In genomic region chr7:139208023-139208772, GRCm38 (mm10) we compare ENCODE assay signal across 10 mouse cellular contexts. TPM values are rescaled to one million over a fixed set of nuclear protein-coding genes. Genes with fewer than 3 reads are reported as not detected.
DNase-seq lines count a peak whose midpoint lies in the region; ATAC-seq and TF ChIP-seq lines count a peak whose summit lies in the region.
"Had no signal": no experiment of that assay in that cellular context is flagged by ENCODE, and none has a peak within 500 bp of the region (broad histone marks: within the 10 kb centered on the region; RNA-seq: fewer than 3 reads in every experiment).

No protein-coding gene starts in this region.

- H3K4me3 ChIP-seq in heart, adult 2 months = no peak overlapping the region
- H3K4me3 ChIP-seq in MEL (ENCODE audit: control insufficient read depth in 1 of 2, insufficient read depth in 1 of 2, low read depth in 2 of 2, low read length in 2 of 2) = no peak overlapping the region
- H3K4me3 ChIP-seq: embryonic facial prominence, embryonic 15.5 days; liver, embryonic 15.5 days had no signal

- peak; percentile 91 for TF ChIP-seq CTCF in heart, adult 2 months (IDR thresholded peaks at IDR 0.05)
- peak; percentile 69 to 98 (median 70) for TF ChIP-seq CTCF in MEL (IDR thresholded peaks at IDR 0.05 in 2 of 3, conservative IDR thresholded peaks at IDR 0.05 in 1 of 3; ENCODE audit: control insufficient read depth in 1 of 3, insufficient read depth in 1 of 3, low read depth in 2 of 3, low read length in 3 of 3, poor library complexity in 1 of 3, severe bottlenecking in 1 of 3)

- TF ChIP-seq EP300 in heart, adult 2 months (IDR thresholded peaks at IDR 0.05; ENCODE audit: insufficient read depth, low read depth, low read length) = peak; percentile 78
- TF ChIP-seq EP300 in MEL (IDR thresholded peaks at IDR 0.05; ENCODE audit: low read depth in 1 of 2, low read length in 2 of 2) = peak in 1 of 2 experiments; percentile 9; a peak in 1 of 4 replicates

- no peaks in the 10 kb centered on the region for H3K27me3 ChIP-seq in heart, adult 2 months (ENCODE audit: control insufficient read depth, insufficient read depth, low read length)
- H3K27me3 ChIP-seq in MEL (ENCODE audit: control insufficient read depth in 1 of 2, insufficient read depth in 2 of 2, low read length in 2 of 2) = peaks cover 4 to 10% of the 10 kb centered on the region in 2 experiments; a peak in 3 of 4 replicates
- H3K27me3 ChIP-seq: embryonic facial prominence, embryonic 15.5 days; liver, embryonic 15.5 days had no signal

- no peak for TF ChIP-seq POLR2A in heart, adult 2 months (IDR thresholded peaks at IDR 0.05; ENCODE audit: insufficient read depth, low read depth, low read length)
- no peak for TF ChIP-seq POLR2A in MEL (IDR thresholded peaks at IDR 0.05; ENCODE audit: control insufficient read depth in 1 of 2, insufficient read depth in 1 of 2, low read depth in 1 of 2, low read length in 2 of 2, poor library complexity in 1 of 2)

- peak; percentile 79 to 81 for ATAC-seq in hematopoietic stem cell, adult 5-6 weeks (replicated peaks in 1 of 2; ENCODE audit: insufficient read depth in 1 of 2, low FRiP score in 2 of 2, low TSS enrichment in 1 of 2, low read depth in 1 of 2, poor library complexity in 2 of 2, severe bottlenecking in 2 of 2)
- ATAC-seq in megakaryocyte, adult 5-6 weeks (ENCODE audit: poor library complexity, severe bottlenecking) = peak; percentile 83

- WGBS in heart, adult 2 months = 15% methylated on average over 7 of the region's 7 CpGs

- TF ChIP-seq RAD21 in MEL (IDR thresholded peaks at IDR 0.05; ENCODE audit: low read depth, low read length) = peak; percentile 60

- intact Hi-C loops in heart, adult 2 months (cut with DNase I) = loop anchor here (1.0 kb wide), 2 partner anchors 24 to 91 kb away; no protein-coding TSS in a partner anchor
- intact Hi-C loops in heart, postnatal 25 days (cut with DNase I) = loop anchor here (2.0 kb wide), 1 partner anchor 27 kb away; no protein-coding TSS in a partner anchor

- no peak overlapping the region for H3K9ac ChIP-seq in heart, adult 2 months (ENCODE audit: low read depth, low read length)
- H3K9ac ChIP-seq in MEL (ENCODE audit: control insufficient read depth, low read depth, low read length, poor library complexity, severe bottlenecking) = no peak overlapping the region
- H3K9ac ChIP-seq: embryonic facial prominence, embryonic 15.5 days; liver, embryonic 15.5 days had no signal

- no peaks in the 10 kb centered on the region for H3K79me2 ChIP-seq in heart, adult 2 months (replicated peaks; ENCODE audit: control insufficient read depth, insufficient read depth, low read length)
- H3K79me2 ChIP-seq in MEL (ENCODE audit: control insufficient read depth, insufficient read depth, low read length, poor library complexity) = no peaks in the 10 kb centered on the region; the same call in 1 of the 2 replicates

- H3K4me1 ChIP-seq in heart, adult 2 months (ENCODE audit: control insufficient read depth, insufficient read depth, low read length) = peaks cover 9% of the 10 kb centered on the region
- H3K4me1 ChIP-seq in MEL (ENCODE audit: control insufficient read depth in 1 of 2, insufficient read depth in 2 of 2, low read length in 2 of 2) = peaks cover 0 to 9% of the 10 kb centered on the region in 2 experiments; a peak in 2 of 4 replicates

- DNase-seq in heart, adult 2 months = peak in 1 of 2 experiments; percentile 45
- no peak for DNase-seq in heart, postnatal 25 days (ENCODE audit: low spot score)
- peak; percentile 45 for DNase-seq in 3134 (ENCODE audit: extremely low read depth, insufficient read length, low spot score)
- DNase-seq in MEL (ENCODE audit: low read depth, low spot score) = peak; percentile 82
- peak; percentile 65 to 73 for DNase-seq in cerebellum, postnatal 14 days
- DNase-seq in right cerebral cortex, postnatal 14 days = no peak

- no peaks in the 10 kb centered on the region for H3K9me3 ChIP-seq in MEL (replicated peaks; ENCODE audit: insufficient read depth, low read length)
- H3K9me3 ChIP-seq: embryonic facial prominence, embryonic 15.5 days; liver, embryonic 15.5 days had no signal

- H3K27ac ChIP-seq in heart, adult 2 months = peak overlapping the region; percentile 11; the same call in 1 of the 2 replicates
- H3K27ac ChIP-seq in MEL (ENCODE audit: control insufficient read depth, low read depth, low read length) = no peak overlapping the region
- H3K27ac ChIP-seq: embryonic facial prominence, embryonic 15.5 days; liver, embryonic 15.5 days had no signal

- H3K36me3 ChIP-seq in heart, adult 2 months (ENCODE audit: control insufficient read depth, insufficient read depth, low read length) = no peaks in the 10 kb centered on the region
- H3K36me3 ChIP-seq in MEL (ENCODE audit: control insufficient read depth in 1 of 2, insufficient read depth in 2 of 2, low read length in 2 of 2) = peaks cover 0 to 5% of the 10 kb centered on the region in 2 experiments; a peak in 2 of 4 replicates
- H3K36me3 ChIP-seq: embryonic facial prominence, embryonic 15.5 days; liver, embryonic 15.5 days had no signal

TF ChIP-seq in MEL, 35 proteins besides CTCF, POLR2A, EP300 and RAD21:
- TF ChIP-seq RCOR1 (IDR thresholded peaks at IDR 0.05; ENCODE audit: low read depth, low read length) (0 out of 2 replicates have a peak, but pooled peaks have one; percentile 32), TAL1 (IDR thresholded peaks at IDR 0.05; ENCODE audit: low read length) (no peak), ZNF384 (IDR thresholded peaks at IDR 0.05; ENCODE audit: low read depth, low read length) (no peak), GATA1 (IDR thresholded peaks at IDR 0.05; ENCODE audit: low read depth, low read length) (peak; percentile 44; the same call in 1 of the 2 replicates), TCF12 (IDR thresholded peaks at IDR 0.05; ENCODE audit: low read depth, low read length) (0 out of 2 replicates have a peak, but pooled peaks have one; percentile 22), SMC3 (IDR thresholded peaks at IDR 0.05; ENCODE audit: low read depth, low read length) (peak; percentile 89), ZC3H11A (IDR thresholded peaks at IDR 0.05; ENCODE audit: low read depth, low read length) (peak; percentile 64)

RNA-seq across cellular contexts. Expression of gene Lrrc27, which starts 4.6 kb away (rescaled TPM):
- 10 to 100 TPM; 18.9 to 20.6 TPM for total RNA-seq in heart, adult 2 months (2021)
- 12.7 and 13.3 TPM in 2 replicates for polyA plus RNA-seq in heart, adult 2 months (2012; rRNA removed)
- total RNA-seq in heart, postnatal 25 days (2021) = 10 to 100 TPM; 19.1 to 20.0 TPM
- total RNA-seq in MEL (2012; rRNA removed) = 0.54 and 1.0 TPM in 2 replicates
- 1 to 10 TPM in 1 of 2 experiments, not detected in 1; 1.3 TPM for polyA plus RNA-seq in MEL (2012; ENCODE audit: insufficient read depth in 1 of 2, insufficient read length in 2 of 2, low read depth in 1 of 2, low replicate concordance in 2 of 2, missing spikeins in 1 of 2)
- total RNA-seq in hematopoietic stem cell, adult 5-6 weeks (2017) = 2.8 and 9.5 TPM in 2 replicates
- total RNA-seq in megakaryocyte, adult 5-6 weeks (2015) = 1.3 and 3.4 TPM in 2 replicates
- total RNA-seq in megakaryocyte, adult 5-6 weeks (2017) = 0.81 and 3.2 TPM in 2 replicates

RNA-seq across cellular contexts. Expression of gene Stk32c, which starts 4.9 kb away (rescaled TPM):
- total RNA-seq in heart, adult 2 months (2021) = under 1 TPM; 0.68 to 0.94 TPM
- 1.1 and 1.8 TPM in 2 replicates for polyA plus RNA-seq in heart, adult 2 months (2012; rRNA removed)
- total RNA-seq in heart, postnatal 25 days (2021) = under 1 TPM; 0.73 to 0.99 TPM
- 0.07 TPM in 1 of 2 replicates, not detected in the other for total RNA-seq in MEL (2012; rRNA removed)
- polyA plus RNA-seq in MEL (2012; ENCODE audit: insufficient read depth in 1 of 2, insufficient read length in 2 of 2, low read depth in 1 of 2, low replicate concordance in 2 of 2, missing spikeins in 1 of 2) = under 1 TPM in 1 of 2 experiments, not detected in 1; 0.21 TPM
- total RNA-seq in hematopoietic stem cell, adult 5-6 weeks (2017) = not detected in 2 replicates
- total RNA-seq in megakaryocyte, adult 5-6 weeks (2015) = 0.11 TPM in 1 of 2 replicates, not detected in the other
- not detected in 2 replicates for total RNA-seq in megakaryocyte, adult 5-6 weeks (2017)
- polyA plus RNA-seq: liver, embryonic 15.5 days had no signal

RNA-seq across cellular contexts. Expression of gene Pwwp2b, which starts 40.1 kb away (rescaled TPM):
- total RNA-seq in heart, adult 2 months (2021) = 10 to 100 TPM in 1 of 2 experiments, 1 to 10 TPM in 1; 8.9 to 10.2 TPM
- polyA plus RNA-seq in heart, adult 2 months (2012; rRNA removed) = 6.8 and 7.5 TPM in 2 replicates
- 1 to 10 TPM; 8.7 to 9.7 TPM for total RNA-seq in heart, postnatal 25 days (2021)
- total RNA-seq in MEL (2012; rRNA removed) = 1.2 and 1.9 TPM in 2 replicates
- polyA plus RNA-seq in MEL (2012; ENCODE audit: insufficient read depth in 1 of 2, insufficient read length in 2 of 2, low read depth in 1 of 2, low replicate concordance in 2 of 2, missing spikeins in 1 of 2) = 1 to 10 TPM in 1 of 2 experiments, not detected in 1; 4.3 TPM
- 4.1 and 7.5 TPM in 2 replicates for total RNA-seq in hematopoietic stem cell, adult 5-6 weeks (2017)
- 3.0 and 3.3 TPM in 2 replicates for total RNA-seq in megakaryocyte, adult 5-6 weeks (2015)
- total RNA-seq in megakaryocyte, adult 5-6 weeks (2017) = 1.8 and 2.6 TPM in 2 replicates

Comparison
In these comparisons a context has a peak if more than half of its experiments do, and no peak if none do; other contexts are left out.
1. DNase-seq: peak in 3134 (single experiment), MEL (single experiment) and cerebellum, postnatal 14 days (2 of 2); none in heart, postnatal 25 days (single experiment) and right cerebral cortex, postnatal 14 days (single experiment).